Mouse (Mus musculus): ENCODE data around the gene Dgkb. TPM values are rescaled to one million over a fixed set of nuclear protein-coding genes. Genes with fewer than 3 reads are reported as not detected.

Gene Dgkb
- polyA plus RNA-seq, 1 experiment from 2014 or later = 0.04 TPM

GRCm38 (mm10) chr12:37993221-37993620, 175.7 kb downstream of the Dgkb start:
- no peak for DNase-seq (ENCODE audit: low spot score)

- DNase-seq (ENCODE audit: low spot score) = no peak
These were observed 179.0 kb downstream of the Dgkb start for GRCm38 (mm10) chr12:37996417-37996946.

GRCm38 (mm10) chr12:38017674-38018073, 200.1 kb downstream of the Dgkb start:
- DNase-seq (ENCODE audit: low spot score) = no peak

GRCm38 (mm10) chr12:38047256-38047655, 229.7 kb downstream of the Dgkb start:
- no peak for DNase-seq (ENCODE audit: low spot score)

GRCm38 (mm10) chr12:38088224-38088623, 270.7 kb downstream of the Dgkb start:
- no peak for DNase-seq (ENCODE audit: low spot score)

- DNase-seq (ENCODE audit: low spot score) = no peak
These were observed 294.4 kb downstream of the Dgkb start for GRCm38 (mm10) chr12:38111928-38112327.

GRCm38 (mm10) chr12:38114990-38115615, 297.6 kb downstream of the Dgkb start:
- no peak for DNase-seq (ENCODE audit: low spot score)

GRCm38 (mm10) chr12:38123524-38123923, 306.0 kb downstream of the Dgkb start:
- no peak for DNase-seq (ENCODE audit: low spot score)

- DNase-seq (ENCODE audit: low spot score) = no peak
These were observed 307.8 kb downstream of the Dgkb start for GRCm38 (mm10) chr12:38125297-38125696.

- no peak for DNase-seq (ENCODE audit: low spot score)
These were observed 312.8 kb downstream of the Dgkb start for GRCm38 (mm10) chr12:38130209-38130915.

- DNase-seq (ENCODE audit: low spot score) = no peak
These were observed 318.9 kb downstream of the Dgkb start for GRCm38 (mm10) chr12:38136379-38136778.

GRCm38 (mm10) chr12:38140039-38140438, 322.5 kb downstream of the Dgkb start:
- no peak for DNase-seq (ENCODE audit: low spot score)

GRCm38 (mm10) chr12:38232665-38233064, 415.1 kb downstream of the Dgkb start:
- DNase-seq (ENCODE audit: low spot score) = no peak

GRCm38 (mm10) chr12:38268856-38269255, 451.3 kb downstream of the Dgkb start:
- DNase-seq (ENCODE audit: low spot score) = no peak

- DNase-seq (ENCODE audit: low spot score) = no peak
These were observed 484.0 kb downstream of the Dgkb start for GRCm38 (mm10) chr12:38301497-38301896.

- DNase-seq (ENCODE audit: low spot score) = no peak
These were observed 486.3 kb downstream of the Dgkb start for GRCm38 (mm10) chr12:38303841-38304240.

- no peak for DNase-seq (ENCODE audit: low spot score)
These were observed 486.7 kb downstream of the Dgkb start for GRCm38 (mm10) chr12:38304245-38304644.

GRCm38 (mm10) chr12:38309885-38310284, 492.4 kb downstream of the Dgkb start:
- DNase-seq (ENCODE audit: low spot score) = no peak

- no peak for DNase-seq (ENCODE audit: low spot score)
These were observed 510.3 kb downstream of the Dgkb start for GRCm38 (mm10) chr12:38327729-38328271.

GRCm38 (mm10) chr12:38328779-38329178, 511.3 kb downstream of the Dgkb start:
- DNase-seq (ENCODE audit: low spot score) = no peak

GRCm38 (mm10) chr12:38342657-38343056, 525.1 kb downstream of the Dgkb start:
- peak; percentile 3 for DNase-seq (ENCODE audit: low spot score)

- DNase-seq (ENCODE audit: low spot score) = no peak
These were observed 535.0 kb downstream of the Dgkb start for GRCm38 (mm10) chr12:38352481-38352880.

Data from thymus, postnatal 0 days (tissue).